Comparison of ENCODE assay signal across 18 mouse cellular contexts in the genomic region with DNA sequence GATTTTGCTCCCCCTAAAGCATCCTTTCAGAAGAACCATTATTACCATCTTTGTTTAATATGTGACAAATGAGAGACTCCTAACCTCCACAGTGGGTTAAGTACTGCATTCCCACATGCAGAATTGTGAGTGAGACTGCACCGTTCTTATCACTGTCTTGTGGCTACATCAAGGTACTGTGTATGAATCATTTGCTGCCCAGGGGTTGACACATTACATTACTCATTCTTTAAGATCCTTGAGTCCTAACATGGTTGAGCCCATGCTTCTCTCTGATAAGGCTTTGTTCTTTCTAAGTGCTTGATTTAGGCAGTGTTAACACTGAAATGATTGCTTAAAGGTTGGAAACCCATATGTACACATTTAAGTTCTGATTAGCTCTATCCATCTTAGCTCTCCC.
"Had no signal": no experiment of that assay in that cellular context is flagged by ENCODE, and none has a peak within 500 bp of the region (broad histone marks: within the 10 kb centered on the region; RNA-seq: fewer than 3 reads in every experiment).

No protein-coding gene starts in this region.

- H3K27ac ChIP-seq: liver, embryonic 15.5 days; lung, embryonic 15.5 days; macrophage; midbrain, embryonic 13.5 days; midbrain, embryonic 15.5 days; neural tube, embryonic 12.5 days had no signal

- H3K36me3 ChIP-seq: liver, embryonic 15.5 days; lung, embryonic 15.5 days; midbrain, embryonic 13.5 days; midbrain, embryonic 15.5 days; neural tube, embryonic 12.5 days had no signal

- DNase-seq: liver, postnatal 0 days; lung, adult 2 months; lung, postnatal 14 days; lung, postnatal 36 days; right cerebral cortex, postnatal 14 days; spleen, adult 18-20 months; thymus, adult 18-20 months; thymus, postnatal 14 days; thymus, postnatal 36 days had no signal

- H3K4me3 ChIP-seq: liver, embryonic 15.5 days; lung, embryonic 15.5 days; megakaryocyte, embryonic 14.5 days; midbrain, embryonic 13.5 days; midbrain, embryonic 15.5 days; neural tube, embryonic 12.5 days had no signal

- H3K27me3 ChIP-seq: liver, embryonic 15.5 days; lung, embryonic 15.5 days; megakaryocyte, embryonic 14.5 days; midbrain, embryonic 13.5 days; midbrain, embryonic 15.5 days; neural tube, embryonic 12.5 days had no signal

- H3K9ac ChIP-seq: liver, embryonic 15.5 days; liver, postnatal 0 days; lung, embryonic 15.5 days; midbrain, embryonic 13.5 days; midbrain, embryonic 15.5 days; neural tube, embryonic 12.5 days had no signal

- H3K4me2 ChIP-seq: liver, embryonic 15.5 days; lung, embryonic 15.5 days; midbrain, embryonic 11.5 days; midbrain, embryonic 13.5 days; midbrain, embryonic 15.5 days; neural tube, embryonic 12.5 days had no signal

- H3K9me3 ChIP-seq: liver, embryonic 15.5 days; lung, embryonic 15.5 days; megakaryocyte, embryonic 14.5 days; midbrain, embryonic 13.5 days; midbrain, embryonic 15.5 days; neural tube, embryonic 12.5 days had no signal

- H3K4me1 ChIP-seq: liver, embryonic 15.5 days; lung, embryonic 15.5 days; megakaryocyte, embryonic 14.5 days; midbrain, embryonic 13.5 days; midbrain, embryonic 15.5 days; neural tube, embryonic 12.5 days had no signal

- ATAC-seq: liver, postnatal 0 days; lung, postnatal 0 days; midbrain, embryonic 13.5 days; midbrain, embryonic 15.5 days had no signal
